Mouse (Mus musculus) C2C12 (cell line): ENCODE data around the gene Pigb.

ENCODE experiments used
- CEBPB ChIP-seq: IDR thresholded peaks from one replicate; pipeline ENCODE4 v1.6.1; 2011; ENCODE audit warnings: low read depth, mild to moderate bottlenecking, control low read depth, moderate library complexity
- CTCF ChIP-seq: IDR thresholded peaks from one replicate; pipeline ENCODE4 v1.5.1; 2011; ENCODE audit not compliant: control insufficient read depth, insufficient read depth, insufficient read length
- FOSL1 ChIP-seq: IDR thresholded peaks from one replicate; pipeline ENCODE4 v1.8.0; 2011; ENCODE audit warnings: mild to moderate bottlenecking, low read length; ENCODE audit not compliant: poor library complexity, insufficient read depth, severe bottlenecking
- MYOD1 ChIP-seq: IDR thresholded peaks from one replicate; pipeline ENCODE4 v1.6.1; 2011; ENCODE audit warnings: low read depth; ENCODE audit not compliant: control insufficient read depth, insufficient read length
- MYOG ChIP-seq: IDR thresholded peaks from one replicate; pipeline ENCODE4 v1.6.1; 2011; ENCODE audit not compliant: control insufficient read depth, insufficient read length; ENCODE audit errors: extremely low read depth
- USF1 ChIP-seq: IDR thresholded peaks from one replicate; pipeline ENCODE4 v1.6.1; 2011; ENCODE audit warnings: low read depth, mild to moderate bottlenecking, control low read depth, moderate library complexity

GRCm38 (mm10) chr9:73063621-73064290 is 23.6 kb upstream of the Pigb start:
- TF ChIP-seq CTCF (no peak), MYOG (no peak), MYOD1 (no peak), USF1 (no peak), CEBPB (no peak), FOSL1 (no peak)
